Mouse (Mus musculus) forelimb bud, embryonic 11.5 days (tissue): ENCODE measurements around the gene Hirip3.
A peak's percentile ranks its signal among the peaks of the same experiment; 100 is the strongest.
"Not testable (repeated sequence)": the region's sequence is repeated elsewhere in the genome, so short reads cannot be mapped to it uniquely, and the experiment has no call there.

Experiments used
- DNase-seq: peaks from one replicate; pipeline ENCODE4 v3.0.0-alpha.2; 2012; ENCODE audit warnings: low read depth, low spot score

Hirip3 gene

GRCm38 (mm10) chr7:126853454-126853853 is 8.3 kb upstream of the Hirip3 start:
- no peak for DNase-seq

GRCm38 (mm10) chr7:126855641-126856040 is 6.1 kb upstream of the Hirip3 start:
- no peak for DNase-seq

DNA sequence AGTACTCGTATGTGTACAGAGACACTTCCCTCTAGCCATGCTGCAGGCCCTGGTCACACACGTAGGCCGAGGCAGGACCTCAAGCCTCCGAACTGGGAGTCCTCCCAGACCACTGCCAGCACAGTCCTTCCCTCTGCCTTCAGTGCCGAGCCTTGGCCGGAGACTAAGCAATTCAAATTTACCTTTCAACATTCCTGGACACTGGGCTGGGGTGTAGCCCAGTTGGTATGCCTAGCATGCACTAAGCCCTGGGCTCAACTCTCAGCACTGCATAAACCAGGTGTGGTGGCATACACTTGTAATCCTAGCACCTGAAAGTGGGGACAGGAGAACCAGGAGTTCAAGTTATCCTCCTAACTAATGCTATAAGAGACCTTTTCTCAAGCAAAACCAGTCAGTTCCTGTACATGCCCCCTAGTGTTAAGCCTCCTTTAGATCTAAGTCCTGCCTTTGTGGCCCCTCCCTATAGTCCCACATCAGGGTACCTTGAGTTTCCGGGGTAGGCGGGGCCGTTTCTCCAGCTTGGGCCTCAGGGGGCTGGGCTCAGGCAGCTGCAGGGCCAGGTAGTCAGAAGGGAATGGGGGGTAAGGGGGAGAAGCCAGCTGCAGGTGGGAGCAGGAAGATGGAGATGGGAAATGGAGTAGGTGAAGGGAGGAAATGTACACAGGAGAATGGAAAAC is 4.9 kb upstream of the Hirip3 start:
- no peak for DNase-seq

DNA sequence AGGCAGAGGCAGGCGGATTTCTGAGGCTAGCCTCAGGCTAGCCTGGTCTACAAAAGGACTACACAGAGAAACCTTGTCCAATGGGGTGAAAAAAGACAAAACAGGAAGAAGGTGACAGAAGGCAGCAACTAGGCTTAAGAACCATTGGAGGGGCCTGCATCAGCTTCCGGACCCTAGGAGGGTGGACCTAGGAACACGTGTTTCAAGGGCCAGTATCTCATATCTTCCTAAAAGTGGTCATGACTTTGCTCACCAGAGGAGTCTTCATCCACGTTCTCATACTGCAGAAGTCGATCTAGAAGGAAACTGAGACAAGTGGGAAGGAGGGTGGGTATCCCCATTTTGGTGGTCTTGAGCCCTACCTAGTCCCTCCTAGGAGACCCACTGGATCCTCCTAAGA is 785 bp upstream of the Hirip3 start:
- no peak for DNase-seq

DNA sequence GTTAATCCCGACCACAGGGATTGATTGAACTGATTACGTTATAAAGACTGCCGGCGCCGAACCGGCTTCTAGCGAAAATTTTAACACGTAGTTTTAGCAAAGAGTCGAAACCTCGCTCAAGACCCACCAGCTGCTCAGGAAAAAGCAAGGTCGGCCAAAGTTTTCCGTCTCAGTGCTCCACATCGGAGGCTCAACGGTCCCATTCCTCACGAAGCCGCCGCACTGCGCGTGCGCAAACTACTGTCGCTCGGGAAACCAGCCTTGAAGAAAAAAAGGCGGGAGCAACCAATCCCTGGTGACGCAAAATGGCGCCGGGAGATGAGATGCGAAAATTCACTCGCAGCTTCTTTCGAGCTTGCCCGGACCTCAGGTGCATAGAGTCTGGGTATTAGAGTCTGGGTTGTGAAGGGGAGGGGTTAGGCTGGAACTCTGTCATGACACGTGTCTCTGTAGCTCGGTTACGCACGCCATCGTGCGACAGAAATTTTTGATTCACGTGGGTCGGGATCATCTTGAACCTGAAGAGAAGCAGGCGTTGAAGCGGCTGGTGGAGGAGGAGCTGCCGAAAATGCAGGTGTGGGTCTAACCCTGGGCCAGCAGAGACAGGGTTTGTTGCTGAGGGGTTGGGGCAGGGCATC is 494 bp downstream of the Hirip3 start, which contains the start of gene Ino80e:
Gene Ino80e (minus strand): TSS at position 231 of the 638 bp plus-strand sequence.
- DNase-seq = peak; percentile 97

DNA sequence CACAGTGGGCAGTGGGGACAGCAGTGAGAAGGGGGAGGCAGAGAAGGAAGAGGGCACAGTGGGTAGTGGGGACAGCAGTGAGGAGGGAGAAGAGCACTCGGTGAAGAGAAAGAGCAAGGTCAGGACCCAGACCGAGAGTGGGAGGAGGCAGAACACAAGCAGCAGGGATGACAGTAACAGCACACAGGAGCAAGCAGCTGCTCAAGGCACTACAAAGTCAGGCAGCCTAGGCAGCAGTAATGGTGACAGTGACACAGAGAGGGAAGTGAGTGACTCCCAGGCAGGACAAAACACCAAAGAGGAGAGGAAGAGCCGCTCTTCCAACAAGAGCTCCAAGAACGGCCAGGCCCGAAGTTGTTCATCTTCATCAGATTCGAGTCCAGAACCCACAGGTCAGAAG is 2.0 kb downstream of the Hirip3 start:
- no peak for DNase-seq

DNA sequence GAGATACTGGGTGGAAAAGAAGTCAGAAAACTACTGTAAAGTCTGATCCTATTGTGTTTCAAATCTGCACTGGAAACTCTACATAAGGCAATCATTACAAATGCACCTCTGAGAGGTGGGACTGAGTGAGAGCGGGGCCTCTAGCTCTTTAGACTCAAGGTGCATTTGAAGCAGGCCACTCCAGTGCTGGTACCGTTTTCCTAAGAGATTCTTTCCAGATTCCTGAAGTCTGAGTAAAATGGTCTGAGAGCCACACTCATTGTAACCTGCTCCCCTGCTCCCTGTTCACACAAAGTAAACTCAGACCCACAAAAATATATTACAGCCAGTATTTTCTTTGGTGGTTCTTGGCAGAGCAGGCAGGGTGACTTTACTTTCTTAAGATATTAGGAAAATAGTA is 5.8 kb downstream of the Hirip3 start:
- no peak for DNase-seq

- DNase-seq = no peak
Observed at GRCm38 (mm10) chr7:126868003-126868402, 6.2 kb downstream of the Hirip3 start.

DNA sequence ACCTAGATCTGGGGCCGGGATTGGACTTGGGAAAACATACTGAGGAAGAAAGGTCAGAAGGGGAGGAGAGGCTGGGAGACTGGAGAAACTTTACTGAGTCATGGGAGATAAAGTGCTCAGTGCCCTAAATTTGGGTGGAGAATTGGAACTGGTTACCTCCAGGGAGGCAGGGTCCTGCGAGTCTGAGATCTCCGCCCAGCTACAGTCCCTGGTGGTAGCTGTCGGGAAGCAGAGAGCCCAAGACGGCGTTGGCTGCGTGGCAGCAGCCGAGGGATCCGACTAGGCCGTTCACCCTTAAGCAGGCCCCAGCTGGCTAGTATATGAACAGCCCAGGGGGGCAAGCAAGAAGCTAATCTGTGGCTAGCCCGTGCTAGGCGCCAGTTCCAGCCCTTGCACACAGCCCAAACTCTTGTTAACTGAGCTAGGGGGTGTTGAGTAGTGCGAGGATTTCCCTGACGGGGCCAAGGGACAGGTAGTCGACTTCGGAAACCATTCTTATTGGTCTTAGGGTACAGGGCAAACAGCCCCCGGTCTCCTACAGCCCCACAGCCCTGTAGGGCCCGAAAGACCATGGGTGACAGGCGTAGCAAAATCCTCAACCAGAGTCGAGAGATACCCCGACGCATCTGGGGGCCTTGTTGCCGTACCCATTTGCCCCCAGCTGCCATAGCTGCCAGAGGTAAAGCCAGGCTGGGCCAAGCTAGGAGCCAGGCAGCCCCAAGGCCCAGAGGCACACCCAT is 8.2 kb downstream of the Hirip3 start:
- no peak for DNase-seq

- no peak for DNase-seq
Observed at GRCm38 (mm10) chr7:126870520-126870891, 8.7 kb downstream of the Hirip3 start.

GRCm38 (mm10) chr7:126877239-126877638 is 15.5 kb downstream of the Hirip3 start:
- DNase-seq = no peak

- DNase-seq = no peak
Observed at GRCm38 (mm10) chr7:126881040-126881439, 19.3 kb downstream of the Hirip3 start.

DNA sequence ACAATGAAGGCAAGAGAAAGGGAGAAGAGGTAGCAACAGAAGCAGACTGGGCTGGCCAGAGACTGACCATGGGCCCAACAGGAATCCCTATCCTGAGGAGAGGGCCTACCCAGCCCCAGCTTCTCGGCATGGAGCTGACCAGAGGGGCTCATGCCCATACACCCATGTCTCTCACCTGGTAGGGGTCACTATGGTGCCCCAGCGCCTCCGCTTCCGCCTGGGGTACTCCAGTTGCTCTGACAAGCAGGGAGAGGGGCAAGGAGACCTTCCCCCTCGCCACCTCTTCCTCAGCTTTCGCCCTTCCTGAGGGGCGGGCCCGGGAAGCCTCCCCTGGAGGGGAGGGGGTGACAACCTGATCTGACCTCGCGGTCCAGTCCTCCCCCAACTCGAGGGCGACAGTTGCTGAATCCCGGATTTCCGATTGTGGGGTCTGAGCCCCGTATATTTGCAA is 22.0 kb downstream of the Hirip3 start:
- no peak for DNase-seq

DNA sequence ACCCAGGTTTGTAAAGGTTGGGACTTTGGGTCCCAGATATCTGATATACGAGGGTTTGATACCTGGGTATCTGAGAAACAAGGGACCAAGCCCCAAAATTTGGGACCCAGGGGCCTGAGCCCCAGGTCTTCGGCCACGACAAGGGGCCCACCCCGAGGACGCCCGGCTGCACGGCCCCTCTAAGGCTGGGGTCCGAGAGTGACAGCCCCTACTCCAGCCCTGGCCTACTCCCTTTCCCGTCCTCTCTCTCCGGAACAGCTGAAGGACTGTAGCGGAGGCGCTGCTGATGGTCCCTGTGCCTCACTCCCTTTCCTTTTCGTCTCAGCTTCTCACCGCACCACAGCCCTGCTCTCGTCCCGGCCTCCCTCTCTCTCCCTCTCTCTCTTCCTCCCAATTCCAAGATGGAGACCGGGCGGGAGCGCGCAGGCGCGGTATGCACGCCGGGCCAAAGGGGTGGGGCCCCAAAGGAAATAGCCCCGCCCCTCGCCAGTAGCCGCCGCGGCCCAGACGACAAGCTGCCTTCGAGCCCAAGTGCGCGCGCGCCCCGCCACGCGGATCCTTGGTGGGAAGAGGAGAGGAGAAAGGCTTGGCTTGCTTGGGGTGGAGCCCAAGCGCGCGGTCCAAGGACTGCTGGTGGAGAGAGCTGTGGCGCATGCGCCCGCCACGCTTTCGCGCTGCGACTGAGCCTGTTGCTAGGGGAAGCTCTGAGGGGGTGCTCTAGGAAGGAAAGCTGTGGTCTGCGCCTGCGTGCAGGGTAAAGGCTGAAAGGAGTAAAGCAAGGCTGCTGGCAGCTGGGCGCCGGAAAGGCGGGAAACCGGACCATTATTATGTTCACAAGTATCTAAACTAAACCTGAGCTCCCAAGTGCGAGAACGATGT is 22.8 kb downstream of the Hirip3 start, which contains the start of gene Taok2:
Gene Taok2 (minus strand): TSS at position 418 of the 879 bp plus-strand sequence.
- peak; percentile 99 for DNase-seq

DNA sequence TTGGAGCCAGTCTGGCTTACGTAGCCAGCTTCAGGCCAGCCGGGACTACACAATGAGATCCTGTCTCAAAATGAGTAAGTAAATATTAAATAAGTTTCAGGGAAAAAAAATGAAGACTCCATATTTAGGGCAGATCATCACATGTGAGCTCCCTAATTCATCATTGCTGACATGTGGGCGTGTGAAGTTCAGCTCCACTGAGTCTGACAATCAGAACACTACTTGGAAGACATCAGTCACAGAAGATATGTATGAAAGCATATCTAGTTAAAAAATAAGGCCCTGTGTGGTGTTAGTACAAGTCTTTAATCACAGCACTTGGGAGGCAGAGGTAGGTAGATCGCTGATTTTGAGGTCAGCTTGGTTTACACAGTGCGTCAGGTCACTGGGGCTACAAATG is 25.5 kb downstream of the Hirip3 start:
- DNase-seq = no peak

- DNase-seq = no peak
Observed at GRCm38 (mm10) chr7:126888852-126889251, 27.1 kb downstream of the Hirip3 start.

- DNase-seq = no peak
Observed at GRCm38 (mm10) chr7:126896912-126897311, 35.1 kb downstream of the Hirip3 start.

DNA sequence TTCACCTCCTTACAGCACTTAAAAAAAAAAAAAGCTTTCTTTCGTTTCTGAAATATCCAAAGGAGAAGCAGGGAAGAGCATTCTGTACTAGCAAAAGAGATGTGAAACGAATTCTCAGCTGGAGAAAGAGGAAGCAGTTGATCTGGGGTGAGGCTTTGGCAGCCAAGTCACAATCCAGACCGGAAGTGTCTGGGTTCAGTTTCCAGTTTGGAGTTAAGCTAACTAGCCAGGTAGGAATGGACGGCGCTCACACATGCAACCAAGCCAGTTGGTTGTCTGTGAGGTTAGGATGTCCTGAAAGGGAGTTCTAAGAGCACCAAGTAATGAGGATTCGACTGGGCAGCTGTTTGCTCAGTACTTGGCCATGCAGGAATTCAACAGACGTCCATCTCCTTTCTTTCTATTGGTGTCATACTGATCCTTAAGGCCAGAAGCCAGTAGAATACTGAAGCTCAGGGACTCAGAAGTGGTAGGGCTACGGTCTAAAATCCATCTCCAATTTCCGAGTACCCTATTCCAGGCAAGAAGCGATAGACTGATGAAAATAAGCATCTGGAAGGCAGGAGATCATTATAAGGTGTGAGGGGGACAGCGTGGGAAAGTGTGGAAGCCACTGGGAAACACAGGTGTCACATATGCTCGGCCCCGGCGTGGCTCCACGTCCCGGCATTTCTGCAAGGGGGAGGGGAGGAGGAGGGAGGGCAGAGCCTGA is 35.8 kb downstream of the Hirip3 start:
- no peak for DNase-seq

DNA sequence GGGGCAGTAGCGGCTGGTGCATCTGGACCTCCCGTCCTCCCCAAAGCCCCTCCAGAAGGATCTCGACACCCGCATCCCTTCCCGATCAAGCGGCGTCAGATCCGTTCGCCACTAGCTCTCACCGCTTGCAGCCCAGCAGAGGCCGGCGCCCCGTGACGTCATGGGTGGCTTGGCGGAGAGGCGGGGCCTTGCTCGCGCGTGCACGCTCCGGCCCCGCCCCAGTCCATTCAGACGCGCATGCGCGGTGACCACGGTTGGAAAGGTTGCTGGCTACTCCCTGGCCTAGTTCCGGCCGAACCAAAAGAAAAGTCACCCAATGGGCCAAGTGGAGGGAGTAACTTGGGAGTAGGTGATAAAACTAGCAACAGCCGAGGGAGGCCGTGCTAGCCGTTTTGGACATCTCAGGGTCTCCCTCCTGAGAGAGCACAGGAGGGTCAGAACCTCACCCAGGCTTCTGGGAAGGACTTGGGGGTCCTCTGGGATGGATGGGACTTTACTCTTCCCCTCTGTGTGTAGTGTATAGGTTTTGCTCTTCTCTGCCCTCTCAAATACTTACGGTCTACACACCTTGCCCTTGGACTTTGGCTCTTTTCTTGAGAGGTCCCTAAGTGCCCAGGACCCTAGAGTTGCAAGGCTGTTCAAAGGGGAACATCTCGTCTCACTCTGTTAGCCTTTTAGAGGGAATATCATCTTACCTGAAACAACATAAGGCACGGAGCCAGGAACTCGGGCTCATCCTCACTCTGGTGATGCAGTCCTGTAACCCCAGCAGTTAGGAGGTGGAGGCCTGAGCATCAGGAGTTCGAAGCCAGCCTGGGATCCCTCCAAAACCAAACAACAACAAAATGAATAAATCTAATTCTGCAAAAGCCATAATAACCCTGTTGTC is 36.6 kb downstream of the Hirip3 start:
- peak; percentile 94 for DNase-seq

DNA sequence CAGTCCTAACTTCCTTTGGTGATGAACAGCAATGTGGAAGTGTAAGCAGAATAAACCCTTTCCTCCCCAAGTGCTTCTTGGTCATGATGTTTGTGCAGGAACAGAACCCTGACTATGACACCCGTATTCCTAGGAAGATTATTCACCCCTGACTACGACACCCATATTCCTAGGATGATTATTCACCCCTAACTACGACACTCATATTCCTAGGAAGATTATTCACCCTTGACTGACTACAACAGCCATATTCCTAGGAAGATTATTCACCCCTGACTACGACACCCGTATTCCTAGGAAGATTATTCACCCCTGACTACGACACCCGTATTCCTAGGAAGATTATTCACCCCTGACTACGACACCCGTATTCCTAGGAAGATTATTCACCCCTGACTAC is 38.0 kb downstream of the Hirip3 start:
- DNase-seq = not testable (repeated sequence)
